Mouse (Mus musculus): ENCODE measurements around the gene Ppm1l. TPM values are rescaled to one million over a fixed set of nuclear protein-coding genes. Genes with fewer than 3 reads are reported as not detected.

The Ppm1l gene
- total and polyA plus RNA-seq, 3 experiments = not detected

DNA sequence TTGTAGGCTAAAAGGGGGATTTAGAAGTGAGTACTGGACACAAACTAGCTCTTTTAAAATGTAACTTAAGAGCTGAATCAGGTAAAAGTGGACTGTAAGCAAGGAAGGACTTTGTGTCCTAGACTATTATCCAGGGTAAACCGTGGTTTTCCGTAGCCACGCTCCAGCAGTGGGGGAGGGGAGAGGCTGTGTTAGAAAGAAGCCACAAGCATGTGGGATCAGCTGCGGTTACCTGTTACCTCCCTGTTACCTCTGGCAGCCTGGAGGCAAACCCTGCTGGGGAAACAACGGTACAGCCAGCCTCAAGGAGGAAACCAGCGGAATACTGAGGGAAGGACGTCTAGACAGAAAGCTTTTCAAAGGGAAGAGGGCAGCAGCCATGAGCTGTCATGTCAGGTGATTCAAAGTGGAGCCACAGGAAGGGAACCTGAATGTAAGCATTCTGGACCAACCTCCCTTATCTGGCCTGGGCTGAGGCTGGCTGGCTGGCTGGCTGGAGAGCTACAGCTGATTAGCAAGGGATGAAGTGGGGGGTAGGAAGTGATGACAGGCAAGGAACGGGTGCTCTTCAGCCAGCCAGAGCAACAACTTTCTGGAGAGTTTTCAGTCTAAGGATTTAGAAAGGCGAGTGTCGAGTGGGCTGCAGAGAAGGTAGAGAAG, 271.6 kb downstream of the Ppm1l start:
- no peaks in the 10 kb centered on the region for H3K36me3 ChIP-seq (ENCODE audit: control insufficient read depth in 1 of 2, insufficient read depth in 2 of 2, low read length in 2 of 2)
- no peak overlapping the region for H3K9ac ChIP-seq (ENCODE audit: control insufficient read depth, low read depth, low read length, poor library complexity, severe bottlenecking)
- H3K27ac ChIP-seq (ENCODE audit: control insufficient read depth, low read depth, low read length) = no peak overlapping the region
- no peak for DNase-seq (ENCODE audit: low read depth, low spot score)
- no peaks in the 10 kb centered on the region for H3K9me3 ChIP-seq (replicated peaks; ENCODE audit: insufficient read depth, low read length)
- no peaks in the 10 kb centered on the region for H3K4me1 ChIP-seq (ENCODE audit: control insufficient read depth in 1 of 2, insufficient read depth in 2 of 2, low read length in 2 of 2)
- no peak overlapping the region for H3K4me3 ChIP-seq (ENCODE audit: control insufficient read depth in 1 of 2, insufficient read depth in 1 of 2, low read depth in 2 of 2, low read length in 2 of 2)
- H3K27me3 ChIP-seq (ENCODE audit: control insufficient read depth in 1 of 2, insufficient read depth in 2 of 2, low read length in 2 of 2) = no peaks in the 10 kb centered on the region
- TF ChIP-seq JUND (IDR thresholded peaks at IDR 0.05; ENCODE audit: low read depth, low read length) = no peak
- no peak for TF ChIP-seq TAL1 (IDR thresholded peaks at IDR 0.05; ENCODE audit: low read length)
- no peak for TF ChIP-seq ZNF384 (IDR thresholded peaks at IDR 0.05; ENCODE audit: low read depth, low read length)
- H3K79me2 ChIP-seq (ENCODE audit: control insufficient read depth, insufficient read depth, low read length, poor library complexity) = no peaks in the 10 kb centered on the region

DNA sequence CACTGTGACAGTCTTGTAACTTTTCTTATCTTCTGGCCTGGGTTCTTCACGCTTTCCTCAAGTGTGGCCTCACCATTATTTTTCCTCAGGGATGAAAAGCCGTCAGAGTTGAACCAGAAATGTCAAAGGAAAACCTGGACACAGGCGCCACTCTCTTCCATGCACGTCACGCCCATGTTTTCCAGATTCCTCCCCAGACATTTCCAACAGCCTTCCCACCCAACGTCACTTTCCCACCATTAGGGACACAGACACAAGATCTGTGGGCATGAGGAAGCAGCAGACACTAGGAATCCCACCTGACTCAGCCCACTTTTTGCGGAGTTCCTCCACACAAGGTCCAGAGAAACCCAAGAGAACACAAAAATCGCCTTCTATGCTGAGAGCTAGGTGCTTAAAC, 276.8 kb downstream of the Ppm1l start:
- no peak for DNase-seq (ENCODE audit: low read depth, low spot score)
- H3K9me3 ChIP-seq (replicated peaks; ENCODE audit: insufficient read depth, low read length) = no peaks in the 10 kb centered on the region
- no peaks in the 10 kb centered on the region for H3K27me3 ChIP-seq (ENCODE audit: control insufficient read depth in 1 of 2, insufficient read depth in 2 of 2, low read length in 2 of 2)
- no peaks in the 10 kb centered on the region for H3K36me3 ChIP-seq (ENCODE audit: control insufficient read depth in 1 of 2, insufficient read depth in 2 of 2, low read length in 2 of 2)
- no peak overlapping the region for H3K27ac ChIP-seq (ENCODE audit: control insufficient read depth, low read depth, low read length)
- H3K4me3 ChIP-seq (ENCODE audit: control insufficient read depth in 1 of 2, insufficient read depth in 1 of 2, low read depth in 2 of 2, low read length in 2 of 2) = no peak overlapping the region
- H3K4me1 ChIP-seq (ENCODE audit: control insufficient read depth in 1 of 2, insufficient read depth in 2 of 2, low read length in 2 of 2) = no peaks in the 10 kb centered on the region
- TF ChIP-seq ZKSCAN1 (IDR thresholded peaks at IDR 0.05; ENCODE audit: low read depth, low read length) = no peak
- TF ChIP-seq GABPA (IDR thresholded peaks at IDR 0.05; ENCODE audit: low read depth, low read length) = no peak
- H3K79me2 ChIP-seq (ENCODE audit: control insufficient read depth, insufficient read depth, low read length, poor library complexity) = no peaks in the 10 kb centered on the region
- no peak overlapping the region for H3K9ac ChIP-seq (ENCODE audit: control insufficient read depth, low read depth, low read length, poor library complexity, severe bottlenecking)

- Histone ChIP-seq H3K4me1 (ENCODE audit: control insufficient read depth in 1 of 2, insufficient read depth in 2 of 2, low read length in 2 of 2) (no peaks in the 10 kb centered on the region), H3K9ac (ENCODE audit: control insufficient read depth, low read depth, low read length, poor library complexity, severe bottlenecking) (no peak overlapping the region), H3K79me2 (ENCODE audit: control insufficient read depth, insufficient read depth, low read length, poor library complexity) (no peaks in the 10 kb centered on the region), H3K9me3 (replicated peaks; ENCODE audit: insufficient read depth, low read length) (no peaks in the 10 kb centered on the region), H3K27ac (ENCODE audit: control insufficient read depth, low read depth, low read length) (no peak overlapping the region), H3K36me3 (ENCODE audit: control insufficient read depth in 1 of 2, insufficient read depth in 2 of 2, low read length in 2 of 2) (no peaks in the 10 kb centered on the region), H3K27me3 (ENCODE audit: control insufficient read depth in 1 of 2, insufficient read depth in 2 of 2, low read length in 2 of 2) (no peaks in the 10 kb centered on the region), H3K4me3 (ENCODE audit: control insufficient read depth in 1 of 2, insufficient read depth in 1 of 2, low read depth in 2 of 2, low read length in 2 of 2) (no peak overlapping the region)
- no peak for DNase-seq (ENCODE audit: low read depth, low spot score)
- TF ChIP-seq E2F4 (IDR thresholded peaks at IDR 0.05; ENCODE audit: borderline replicate concordance, low read depth, low read length) = no peak
- TF ChIP-seq UBTF (IDR thresholded peaks at IDR 0.05; ENCODE audit: borderline replicate concordance, insufficient read depth, low read depth, low read length) = no peak
- no peak for TF ChIP-seq ZNF384 (IDR thresholded peaks at IDR 0.05; ENCODE audit: low read depth, low read length)
- no peak for TF ChIP-seq KAT2A (conservative IDR thresholded peaks at IDR 0.05; ENCODE audit: low read depth, low read length)
- TF ChIP-seq TAL1 (IDR thresholded peaks at IDR 0.05; ENCODE audit: low read length) = no peak
- TF ChIP-seq POLR2AphosphoS2 (IDR thresholded peaks at IDR 0.05; ENCODE audit: low read length) = no peak
- TF ChIP-seq CHD2 (IDR thresholded peaks at IDR 0.05; ENCODE audit: low read length) = no peak
- TF ChIP-seq HCFC1 (IDR thresholded peaks at IDR 0.05; ENCODE audit: low read depth, low read length) = no peak
- TF ChIP-seq POLR2A (IDR thresholded peaks at IDR 0.05; ENCODE audit: control insufficient read depth in 1 of 2, insufficient read depth in 1 of 2, low read depth in 1 of 2, low read length in 2 of 2, poor library complexity in 1 of 2) = no peak
- TF ChIP-seq GABPA (IDR thresholded peaks at IDR 0.05; ENCODE audit: low read depth, low read length) = no peak
- TF ChIP-seq EP300 (IDR thresholded peaks at IDR 0.05; ENCODE audit: low read depth in 1 of 2, low read length in 2 of 2) = no peak
- TF ChIP-seq ZKSCAN1 (IDR thresholded peaks at IDR 0.05; ENCODE audit: low read depth, low read length) = no peak
- no peak for TF ChIP-seq SMC3 (IDR thresholded peaks at IDR 0.05; ENCODE audit: low read depth, low read length)
- TF ChIP-seq POLR2AphosphoS5 (IDR thresholded peaks at IDR 0.05; ENCODE audit: borderline replicate concordance, low read depth, low read length) = no peak
- no peak for TF ChIP-seq BHLHE40 (IDR thresholded peaks at IDR 0.05; ENCODE audit: borderline replicate concordance, low read depth, low read length)
- TF ChIP-seq CTCF (IDR thresholded peaks at IDR 0.05 in 2 of 3, conservative IDR thresholded peaks at IDR 0.05 in 1 of 3; ENCODE audit: control insufficient read depth in 1 of 3, insufficient read depth in 1 of 3, low read depth in 2 of 3, low read length in 3 of 3, poor library complexity in 1 of 3, severe bottlenecking in 1 of 3) = no peak
- no peak for TF ChIP-seq NRF1 (IDR thresholded peaks at IDR 0.05; ENCODE audit: insufficient read depth, low read depth, low read length, poor library complexity, severe bottlenecking)
Observed at GRCm38 (mm10) chr3:69594071-69594470, 277.4 kb downstream of the Ppm1l start.
